Comparison of ENCODE assay signal across 38 mouse cellular contexts in genomic region chr2:158203686-158204085, GRCm38 (mm10). TPM values are rescaled to one million over a fixed set of nuclear protein-coding genes. Genes with fewer than 3 reads are reported as not detected.
"Had no signal": no experiment of that assay in that cellular context is flagged by ENCODE, and none has a peak within 500 bp of the region (broad histone marks: within the 10 kb centered on the region; RNA-seq: fewer than 3 reads in every experiment).

No protein-coding gene starts in this region.

- ATAC-seq: liver, embryonic 12.5 days had no signal

- H3K36me3 ChIP-seq: limb, embryonic 10.5 days; liver, embryonic 12.5 days; liver, embryonic 13.5 days; liver, embryonic 15.5 days; lung, embryonic 15.5 days; midbrain, embryonic 10.5 days; midbrain, embryonic 12.5 days; midbrain, embryonic 13.5 days; midbrain, embryonic 15.5 days had no signal

- H3K27me3 ChIP-seq: limb, embryonic 12.5 days; limb, embryonic 13.5 days; limb, embryonic 15.5 days; lung, embryonic 15.5 days; midbrain, embryonic 15.5 days had no signal

- H3K27ac ChIP-seq: limb, embryonic 10.5 days; limb, embryonic 12.5 days; limb, embryonic 13.5 days; limb, embryonic 15.5 days; liver, embryonic 12.5 days; liver, embryonic 13.5 days; liver, embryonic 14.5 days; liver, embryonic 15.5 days; lung, embryonic 15.5 days; macrophage; midbrain, embryonic 10.5 days; midbrain, embryonic 12.5 days; midbrain, embryonic 15.5 days had no signal

- H3K9ac ChIP-seq: limb, embryonic 12.5 days; limb, embryonic 13.5 days; limb, embryonic 15.5 days; liver, embryonic 12.5 days; liver, embryonic 13.5 days; liver, embryonic 14.5 days; liver, embryonic 15.5 days; liver, postnatal 0 days; lung, embryonic 14.5 days; lung, embryonic 15.5 days; midbrain, embryonic 12.5 days; midbrain, embryonic 13.5 days; midbrain, embryonic 15.5 days had no signal

- H3K4me1 ChIP-seq: limb, embryonic 12.5 days; liver, embryonic 13.5 days had no signal

- H3K4me3 ChIP-seq: limb, embryonic 10.5 days; limb, embryonic 12.5 days; limb, embryonic 13.5 days; limb, embryonic 15.5 days; liver, embryonic 12.5 days; liver, embryonic 13.5 days; liver, embryonic 15.5 days; lung, embryonic 15.5 days; megakaryocyte, embryonic 14.5 days; midbrain, embryonic 10.5 days; midbrain, embryonic 12.5 days; midbrain, embryonic 13.5 days; midbrain, embryonic 15.5 days had no signal

- H3K9me3 ChIP-seq: limb, embryonic 10.5 days; limb, embryonic 13.5 days; limb, embryonic 15.5 days; liver, embryonic 12.5 days; liver, embryonic 13.5 days; liver, embryonic 15.5 days; lung, embryonic 15.5 days; megakaryocyte, embryonic 14.5 days; midbrain, embryonic 10.5 days; midbrain, embryonic 12.5 days; midbrain, embryonic 13.5 days; midbrain, embryonic 15.5 days had no signal

- H3K4me2 ChIP-seq: limb, embryonic 12.5 days; limb, embryonic 13.5 days; limb, embryonic 15.5 days; liver, embryonic 11.5 days; liver, embryonic 12.5 days; liver, embryonic 13.5 days; liver, embryonic 15.5 days; lung, embryonic 14.5 days; lung, embryonic 15.5 days; midbrain, embryonic 11.5 days; midbrain, embryonic 12.5 days; midbrain, embryonic 13.5 days; midbrain, embryonic 15.5 days had no signal

RNA-seq across cellular contexts. Expression of gene D630003M21Rik, which starts 25.3 kb away (rescaled TPM):
- total RNA-seq: megakaryocyte, adult 5-6 weeks; megakaryocyte-erythroid progenitor cell, adult 5-6 weeks; monocyte, adult 5-6 weeks had no signal
- polyA plus RNA-seq: macrophage had no signal

RNA-seq across cellular contexts. Expression of gene Bpi, which starts 54.2 kb away (rescaled TPM):
- total RNA-seq: left cerebral cortex, adult 8-10 months; left cerebral cortex, postnatal 10 days; left cerebral cortex, postnatal 14 days; left cerebral cortex, postnatal 25 days; left cerebral cortex, postnatal 36 days; left cerebral cortex, postnatal 4 days; liver, adult 2 months; megakaryocyte, adult 5-6 weeks; megakaryocyte-erythroid progenitor cell, adult 5-6 weeks; monocyte, adult 5-6 weeks had no signal
- polyA plus RNA-seq: limb, embryonic 10.5 days; limb, embryonic 11.5 days; limb, embryonic 12.5 days; limb, embryonic 13.5 days; limb, embryonic 15.5 days; liver, adult 2 months; liver, embryonic 11.5 days; liver, embryonic 12.5 days; liver, embryonic 13.5 days; liver, embryonic 14.5 days; liver, embryonic 15.5 days; liver, embryonic 16.5 days; liver, postnatal 0 days; lung, adult 2 months; lung, embryonic 14.5 days; lung, embryonic 15.5 days; lung, embryonic 16.5 days; lung, postnatal 0 days; macrophage; midbrain, embryonic 10.5 days; midbrain, embryonic 11.5 days; midbrain, embryonic 12.5 days; midbrain, embryonic 13.5 days; midbrain, embryonic 14.5 days; midbrain, embryonic 15.5 days; midbrain, embryonic 16.5 days; midbrain, postnatal 0 days; neural tube, embryonic 11.5 days had no signal
